Mouse (Mus musculus): ENCODE data around the gene Stim2. TPM values are rescaled to one million over a fixed set of nuclear protein-coding genes. Genes with fewer than 3 reads are reported as not detected.
A peak's percentile ranks its signal among the peaks of the same experiment; 100 is the strongest.

The Stim2 gene
- polyA plus RNA-seq, 1 experiment, result 41.2 TPM

- WGBS, result 52% methylated on average over 11 of the region's 11 CpGs
- TF ChIP-seq CTCF (IDR thresholded peaks at IDR 0.05; ENCODE audit: borderline replicate concordance, control insufficient read depth, extremely low read depth, insufficient read depth, low read length, poor library complexity), result no peak
- no peak for TF ChIP-seq POLR2A (IDR thresholded peaks at IDR 0.05; ENCODE audit: control insufficient read depth, extremely low read depth, insufficient read depth, low read length, poor library complexity)
- H3K27me3 ChIP-seq (ENCODE audit: control insufficient read depth, insufficient read depth, low read length), result no peaks in the 10 kb centered on the region
- no peak overlapping the region for H3K4me3 ChIP-seq (ENCODE audit: control insufficient read depth, insufficient read depth, low read length)
- H3K4me1 ChIP-seq (replicated peaks; ENCODE audit: control insufficient read depth, insufficient read depth, low read length), result peaks cover 6% of the 10 kb centered on the region; the same call in 1 of the 2 replicates
- no peaks in the 10 kb centered on the region for H3K36me3 ChIP-seq (ENCODE audit: control insufficient read depth, insufficient read depth, low read length)
- no peak for DNase-seq
- H3K27ac ChIP-seq (ENCODE audit: control insufficient read depth, insufficient read depth, low read length), result no peak overlapping the region
Measured at GRCm38 (mm10) chr5:54156944-54157527, 158.7 kb downstream of the Stim2 start.

- TF ChIP-seq POLR2A (IDR thresholded peaks at IDR 0.05; ENCODE audit: control insufficient read depth, extremely low read depth, insufficient read depth, low read length, poor library complexity) (no peak), CTCF (IDR thresholded peaks at IDR 0.05; ENCODE audit: borderline replicate concordance, control insufficient read depth, extremely low read depth, insufficient read depth, low read length, poor library complexity) (no peak)
- no peaks in the 10 kb centered on the region for H3K36me3 ChIP-seq (ENCODE audit: control insufficient read depth, insufficient read depth, low read length)
Measured at GRCm38 (mm10) chr5:54158230-54158629, 159.9 kb downstream of the Stim2 start.

GRCm38 (mm10) chr5:54159156-54159793 is 161.0 kb downstream of the Stim2 start:
- Histone ChIP-seq H3K4me3 (ENCODE audit: control insufficient read depth, insufficient read depth, low read length) (no peak overlapping the region), H3K36me3 (ENCODE audit: control insufficient read depth, insufficient read depth, low read length) (no peaks in the 10 kb centered on the region), H3K4me1 (replicated peaks; ENCODE audit: control insufficient read depth, insufficient read depth, low read length) (peaks cover 6% of the 10 kb centered on the region; the same call in 1 of the 2 replicates), H3K27me3 (ENCODE audit: control insufficient read depth, insufficient read depth, low read length) (no peaks in the 10 kb centered on the region), H3K27ac (ENCODE audit: control insufficient read depth, insufficient read depth, low read length) (peak overlapping the region; percentile 49; the same call in 1 of the 2 replicates)
- WGBS, result 67% methylated on average over 6 of the region's 6 CpGs
- no peak for DNase-seq
- TF ChIP-seq CTCF (IDR thresholded peaks at IDR 0.05; ENCODE audit: borderline replicate concordance, control insufficient read depth, extremely low read depth, insufficient read depth, low read length, poor library complexity) (no peak), POLR2A (IDR thresholded peaks at IDR 0.05; ENCODE audit: control insufficient read depth, extremely low read depth, insufficient read depth, low read length, poor library complexity) (no peak)

More at GRCm38 (mm10) chr5:54158230-54158629, 159.9 kb downstream of the Stim2 start:
- no peak for DNase-seq
- no peaks in the 10 kb centered on the region for H3K27me3 ChIP-seq (ENCODE audit: control insufficient read depth, insufficient read depth, low read length)
- H3K4me3 ChIP-seq (ENCODE audit: control insufficient read depth, insufficient read depth, low read length), result no peak overlapping the region
- H3K4me1 ChIP-seq (replicated peaks; ENCODE audit: control insufficient read depth, insufficient read depth, low read length), result peaks cover 6% of the 10 kb centered on the region; the same call in 1 of the 2 replicates
- H3K27ac ChIP-seq (ENCODE audit: control insufficient read depth, insufficient read depth, low read length), result no peak overlapping the region
- 93% methylated on average over 9 of the region's 9 CpGs for WGBS

- Histone ChIP-seq H3K27me3 (ENCODE audit: control insufficient read depth, insufficient read depth, low read length) (no peaks in the 10 kb centered on the region), H3K27ac (ENCODE audit: control insufficient read depth, insufficient read depth, low read length) (no peak overlapping the region), H3K36me3 (ENCODE audit: control insufficient read depth, insufficient read depth, low read length) (no peaks in the 10 kb centered on the region), H3K4me3 (ENCODE audit: control insufficient read depth, insufficient read depth, low read length) (no peak overlapping the region), H3K4me1 (replicated peaks; ENCODE audit: control insufficient read depth, insufficient read depth, low read length) (peaks cover 6% of the 10 kb centered on the region; the same call in 1 of the 2 replicates)
- no peak for TF ChIP-seq POLR2A (IDR thresholded peaks at IDR 0.05; ENCODE audit: control insufficient read depth, extremely low read depth, insufficient read depth, low read length, poor library complexity)
- no peak for TF ChIP-seq CTCF (IDR thresholded peaks at IDR 0.05; ENCODE audit: borderline replicate concordance, control insufficient read depth, extremely low read depth, insufficient read depth, low read length, poor library complexity)
- DNase-seq, result no peak
- WGBS, result 94% methylated on average over 4 of the region's 4 CpGs
Measured at GRCm38 (mm10) chr5:54160561-54160960, 162.3 kb downstream of the Stim2 start.

- TF ChIP-seq POLR2A (IDR thresholded peaks at IDR 0.05; ENCODE audit: control insufficient read depth, extremely low read depth, insufficient read depth, low read length, poor library complexity) (no peak), CTCF (IDR thresholded peaks at IDR 0.05; ENCODE audit: borderline replicate concordance, control insufficient read depth, extremely low read depth, insufficient read depth, low read length, poor library complexity) (no peak)
- H3K27ac ChIP-seq (ENCODE audit: control insufficient read depth, insufficient read depth, low read length), result no peak overlapping the region
- H3K4me3 ChIP-seq (ENCODE audit: control insufficient read depth, insufficient read depth, low read length), result no peak overlapping the region
- no peaks in the 10 kb centered on the region for H3K27me3 ChIP-seq (ENCODE audit: control insufficient read depth, insufficient read depth, low read length)
- H3K4me1 ChIP-seq (replicated peaks; ENCODE audit: control insufficient read depth, insufficient read depth, low read length), result peaks cover 3% of the 10 kb centered on the region; the same call in 1 of the 2 replicates
- DNase-seq, result no peak
- H3K36me3 ChIP-seq (ENCODE audit: control insufficient read depth, insufficient read depth, low read length), result no peaks in the 10 kb centered on the region
- WGBS, result 66% methylated on average over 4 of the region's 4 CpGs
Measured at GRCm38 (mm10) chr5:54163890-54164289, 165.6 kb downstream of the Stim2 start.

Other genes starting within 250 kb of the Stim2 start
- 5.0 and 5.3 TPM in 2 replicates for gene Tbc1d19, start 188.9 kb upstream of the Stim2 start, polyA plus RNA-seq (2012; rRNA removed)

All from thymus, adult 2 months (tissue).